Mouse (Mus musculus): ENCODE results near the gene Tunar. TPM values are rescaled to one million over a fixed set of nuclear protein-coding genes. Genes with fewer than 3 reads are reported as not detected.

Tunar gene
- total RNA-seq (2022), result under 1 TPM in 2 of 4 experiments, not detected in 2; 0.19 to 0.22 TPM

- DNase-seq (ENCODE audit: low spot score), result no peak
Measured at GRCm38 (mm10) chr12:105333570-105333969, at the start of gene Tunar. TSS of gene Tunar (plus strand) at chr12:105333870.

- no peak for DNase-seq (ENCODE audit: low spot score)
Measured at GRCm38 (mm10) chr12:105312571-105313035, 21.1 kb upstream of the Tunar start.

- no peak for DNase-seq (ENCODE audit: low spot score)
Measured at GRCm38 (mm10) chr12:105314328-105314727, 19.3 kb upstream of the Tunar start.

- DNase-seq (ENCODE audit: low spot score), result no peak
Measured at GRCm38 (mm10) chr12:105322160-105322559, 11.5 kb upstream of the Tunar start.

- no peak for DNase-seq (ENCODE audit: low spot score)
Measured at GRCm38 (mm10) chr12:105327051-105327450, 6.6 kb upstream of the Tunar start.

GRCm38 (mm10) chr12:105328396-105328795, 5.3 kb upstream of the Tunar start:
- DNase-seq (ENCODE audit: low spot score), result no peak

GRCm38 (mm10) chr12:105336094-105336420, 2.4 kb downstream of the Tunar start:
- DNase-seq (ENCODE audit: low spot score), result no peak

- no peak for DNase-seq (ENCODE audit: low spot score)
Measured at GRCm38 (mm10) chr12:105336421-105337289, 3.0 kb downstream of the Tunar start.

GRCm38 (mm10) chr12:105337290-105338005, 3.8 kb downstream of the Tunar start:
- DNase-seq (ENCODE audit: low spot score), result no peak

GRCm38 (mm10) chr12:105338256-105338977, 4.7 kb downstream of the Tunar start:
- DNase-seq (ENCODE audit: low spot score), result no peak

- no peak for DNase-seq (ENCODE audit: low spot score)
Measured at GRCm38 (mm10) chr12:105341523-105341922, 7.9 kb downstream of the Tunar start.

- DNase-seq (ENCODE audit: low spot score), result no peak
Measured at GRCm38 (mm10) chr12:105344460-105344859, 10.8 kb downstream of the Tunar start.

GRCm38 (mm10) chr12:105346861-105347260, 13.2 kb downstream of the Tunar start:
- DNase-seq (ENCODE audit: low spot score), result no peak

GRCm38 (mm10) chr12:105347261-105347660, 13.6 kb downstream of the Tunar start:
- DNase-seq (ENCODE audit: low spot score), result no peak

- DNase-seq (ENCODE audit: low spot score), result no peak
Measured at GRCm38 (mm10) chr12:105354266-105354665, 20.6 kb downstream of the Tunar start.

- DNase-seq (ENCODE audit: low spot score), result no peak
Measured at GRCm38 (mm10) chr12:105354772-105355171, 21.1 kb downstream of the Tunar start.

GRCm38 (mm10) chr12:105356781-105357180, 23.1 kb downstream of the Tunar start:
- no peak for DNase-seq (ENCODE audit: low spot score)

- DNase-seq (ENCODE audit: low spot score), result no peak
Measured at GRCm38 (mm10) chr12:105363648-105364047, 30.0 kb downstream of the Tunar start.

- no peak for DNase-seq (ENCODE audit: low spot score)
Measured at GRCm38 (mm10) chr12:105374564-105374963, 40.9 kb downstream of the Tunar start.

GRCm38 (mm10) chr12:105376976-105377375, 43.3 kb downstream of the Tunar start:
- peak; percentile 30 for DNase-seq (ENCODE audit: low spot score)

GRCm38 (mm10) chr12:105382733-105383132, 49.1 kb downstream of the Tunar start:
- DNase-seq (ENCODE audit: low spot score), result no peak

GRCm38 (mm10) chr12:105394671-105395070, 61.0 kb downstream of the Tunar start:
- no peak for DNase-seq (ENCODE audit: low spot score)

Measured in heart, adult 8-10 months (tissue).